Mouse (Mus musculus): ENCODE results near the gene Ciao2a.

DNA sequence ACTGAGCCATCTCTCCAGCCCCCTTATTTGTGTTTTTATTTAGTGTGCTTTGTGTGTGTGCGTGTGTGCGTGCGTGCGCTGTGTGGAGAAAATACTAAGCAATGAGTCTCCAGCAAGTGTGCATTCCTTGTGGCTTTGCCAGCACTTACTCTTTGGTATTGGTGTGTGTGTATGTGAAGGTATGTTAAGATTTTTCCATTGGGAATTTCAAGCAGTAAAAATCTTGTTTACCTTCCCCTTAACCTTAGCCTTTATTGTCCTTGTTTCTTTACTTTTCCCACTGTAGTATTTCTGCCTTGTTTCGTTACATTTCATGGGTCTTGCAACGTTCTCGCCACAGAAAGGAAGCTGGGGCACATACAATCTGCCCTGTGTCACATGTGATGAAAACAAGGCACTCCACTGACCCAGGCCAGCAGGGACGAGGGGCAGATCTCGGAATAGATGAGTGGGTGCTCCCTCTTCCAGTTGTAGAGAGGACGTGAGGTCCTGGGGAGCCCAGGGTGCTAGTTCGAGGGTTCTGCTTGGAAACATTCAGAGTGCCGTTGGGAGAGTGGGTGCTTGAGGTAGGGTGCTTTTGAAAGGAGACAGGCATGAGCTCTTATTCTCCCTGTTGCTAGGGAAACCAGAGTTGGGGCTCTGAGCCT, 45.0 kb downstream of the Ciao2a start:
- TF ChIP-seq CTCF (IDR thresholded peaks at IDR 0.05; ENCODE audit: extremely low read depth, insufficient read length, insufficient replicate concordance, low read depth, low read length) = no peak
- TF ChIP-seq POLR2A (IDR thresholded peaks at IDR 0.05; ENCODE audit: low read depth, low read length) = no peak

Data from small intestine, adult 2 months (tissue).